8 mouse cellular contexts compared by ENCODE assay signal in the genomic region with DNA sequence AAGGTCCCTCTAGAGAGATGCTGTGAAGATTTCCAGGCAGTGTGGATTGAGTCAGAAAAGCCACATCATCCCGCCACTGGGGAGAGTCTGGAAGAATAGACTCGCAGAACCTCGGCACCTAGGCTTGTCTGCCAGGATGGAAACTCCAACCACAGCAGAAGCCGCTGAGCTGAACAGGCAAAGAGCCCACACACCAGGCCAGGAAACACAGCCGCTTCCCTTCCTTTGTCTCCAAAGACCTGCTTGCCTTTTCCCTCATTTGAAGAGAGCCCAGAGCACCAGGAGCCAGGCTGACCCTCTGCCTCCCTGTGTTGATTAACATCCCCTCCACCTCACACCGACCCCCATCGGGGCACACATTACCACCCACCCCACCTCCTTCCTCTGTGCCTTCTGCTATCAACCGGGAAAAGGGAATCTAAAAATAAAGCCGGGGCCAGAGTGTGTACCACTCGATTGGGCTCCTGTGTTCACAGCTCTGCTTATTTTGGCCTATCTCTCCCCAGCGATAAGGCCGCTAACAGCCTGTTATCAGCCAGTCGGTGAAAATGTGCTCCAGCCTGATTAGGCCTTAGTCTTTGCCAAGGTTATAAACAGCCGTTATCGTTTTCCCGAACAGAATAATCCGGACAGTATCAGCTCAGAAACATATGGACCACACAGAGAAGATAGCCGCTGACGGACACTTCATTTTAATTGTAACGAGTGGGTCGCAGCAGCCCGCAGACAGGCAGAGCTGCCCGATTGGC.
DNase-seq lines count a peak whose midpoint lies in the region; ATAC-seq and TF ChIP-seq lines count a peak whose summit lies in the region.

No protein-coding gene starts in this region.

- peak overlapping the region; percentile 19 for H3K27ac ChIP-seq in kidney, embryonic 15.5 days
- H3K27ac ChIP-seq in hindbrain, postnatal 0 days, result peak overlapping the region; percentile 80
- peak overlapping the region; percentile 94 for H3K27ac ChIP-seq in liver, embryonic 12.5 days
- H3K27ac ChIP-seq in midbrain, embryonic 16.5 days (ENCODE audit: low read length), result peak overlapping the region; percentile 84

- no peak overlapping the region for H3K4me2 ChIP-seq in kidney, embryonic 15.5 days
- peak overlapping the region; percentile 21 for H3K4me2 ChIP-seq in hindbrain, postnatal 0 days (ENCODE audit: low read depth, low read length)
- H3K4me2 ChIP-seq in liver, embryonic 12.5 days, result peak overlapping the region; percentile 67
- peak overlapping the region; percentile 28 for H3K4me2 ChIP-seq in midbrain, embryonic 16.5 days (ENCODE audit: low read length)

- H3K9ac ChIP-seq in kidney, embryonic 15.5 days, result no peak overlapping the region
- peak overlapping the region; percentile 38 for H3K9ac ChIP-seq in hindbrain, postnatal 0 days (replicated peaks; ENCODE audit: low read length)
- peak overlapping the region; percentile 68 for H3K9ac ChIP-seq in liver, embryonic 12.5 days
- peak overlapping the region; percentile 58 for H3K9ac ChIP-seq in midbrain, embryonic 16.5 days (ENCODE audit: low read depth, low read length)

- H3K36me3 ChIP-seq in kidney, embryonic 15.5 days, result peaks cover 10% of the 10 kb centered on the region; the same call in 1 of the 2 replicates
- no peaks in the 10 kb centered on the region for H3K36me3 ChIP-seq in hindbrain, postnatal 0 days (ENCODE audit: insufficient read depth, low read length)
- peaks cover 8% of the 10 kb centered on the region; the same call in 1 of the 2 replicates for H3K36me3 ChIP-seq in liver, embryonic 12.5 days
- no peaks in the 10 kb centered on the region for H3K36me3 ChIP-seq in midbrain, embryonic 16.5 days (ENCODE audit: control insufficient read depth, insufficient read depth, low read length)

- H3K27me3 ChIP-seq in kidney, embryonic 15.5 days, result no peaks in the 10 kb centered on the region
- no peaks in the 10 kb centered on the region for H3K27me3 ChIP-seq in hindbrain, postnatal 0 days (ENCODE audit: insufficient read depth, low read length)
- peaks cover 9% of the 10 kb centered on the region for H3K27me3 ChIP-seq in liver, embryonic 12.5 days (replicated peaks)
- no peaks in the 10 kb centered on the region for H3K27me3 ChIP-seq in midbrain, embryonic 16.5 days (ENCODE audit: control insufficient read depth, insufficient read depth, low read depth, low read length)

- peak; percentile 85 for ATAC-seq in kidney, embryonic 15.5 days (replicated peaks; ENCODE audit: low FRiP score)
- ATAC-seq in granulocyte monocyte progenitor cell, adult 5-6 weeks (replicated peaks; ENCODE audit: poor library complexity, severe bottlenecking), result peak; percentile 22; the same call in 1 of the 2 replicates
- ATAC-seq in hindbrain, postnatal 0 days, result peak; percentile 41
- ATAC-seq in liver, embryonic 12.5 days, result peak; percentile 96
- peak; percentile 59 for ATAC-seq in midbrain, embryonic 16.5 days

- no peak for TF ChIP-seq CTCF in hindbrain, postnatal 0 days (IDR thresholded peaks at IDR 0.05; ENCODE audit: low read depth)

- H3K4me1 ChIP-seq in kidney, embryonic 15.5 days, result peaks cover 90% of the 10 kb centered on the region
- H3K4me1 ChIP-seq in hindbrain, postnatal 0 days (ENCODE audit: insufficient read depth, low read length), result peaks cover 58% of the 10 kb centered on the region
- peaks cover 91% of the 10 kb centered on the region for H3K4me1 ChIP-seq in liver, embryonic 12.5 days
- peaks cover 88% of the 10 kb centered on the region for H3K4me1 ChIP-seq in midbrain, embryonic 16.5 days (ENCODE audit: control insufficient read depth, insufficient read depth, low read length)

- DNase-seq in kidney, adult 11 months, result no peak
- DNase-seq in embryo, embryonic 11 days, result peak; percentile 57
- peak; percentile 59 for DNase-seq in hindbrain, postnatal 0 days (ENCODE audit: low spot score)
- no peak for DNase-seq in thymus, postnatal 0 days (ENCODE audit: low spot score)

- no peak overlapping the region for H3K4me3 ChIP-seq in kidney, embryonic 15.5 days (replicated peaks)
- no peak overlapping the region for H3K4me3 ChIP-seq in hindbrain, postnatal 0 days (ENCODE audit: low read length)
- peak overlapping the region; percentile 26 for H3K4me3 ChIP-seq in liver, embryonic 12.5 days
- no peak overlapping the region for H3K4me3 ChIP-seq in midbrain, embryonic 16.5 days (ENCODE audit: low read depth, low read length)

- H3K9me3 ChIP-seq in kidney, embryonic 15.5 days (replicated peaks), result no peaks in the 10 kb centered on the region
- H3K9me3 ChIP-seq in hindbrain, postnatal 0 days (ENCODE audit: low read length), result no peaks in the 10 kb centered on the region
- H3K9me3 ChIP-seq in liver, embryonic 12.5 days (replicated peaks), result no peaks in the 10 kb centered on the region
- H3K9me3 ChIP-seq in midbrain, embryonic 16.5 days (replicated peaks; ENCODE audit: control insufficient read depth, low read length, poor library complexity, severe bottlenecking), result no peaks in the 10 kb centered on the region

- 48% methylated on average over 23 of the region's 23 CpGs for WGBS in kidney, embryonic 15.5 days
- WGBS in hindbrain, postnatal 0 days, result 15% methylated on average over 23 of the region's 23 CpGs
- 3% methylated on average over 23 of the region's 23 CpGs for WGBS in liver, embryonic 12.5 days (ENCODE audit: insufficient replicate concordance)
- 9% methylated on average over 23 of the region's 23 CpGs for WGBS in midbrain, embryonic 16.5 days

Comparison
In these comparisons a context has a peak if more than half of its experiments do, and no peak if none do; other contexts are left out.
1. ATAC-seq: peak in every context shown above with its lines; median percentile 96 in liver, embryonic 12.5 days; 85 in kidney, embryonic 15.5 days; 59 in midbrain, embryonic 16.5 days; 41 in hindbrain, postnatal 0 days; 22 in granulocyte monocyte progenitor cell, adult 5-6 weeks.
2. H3K27ac ChIP-seq: peak in every context shown above with its lines; median percentile 94 in liver, embryonic 12.5 days; 84 in midbrain, embryonic 16.5 days; 80 in hindbrain, postnatal 0 days; 19 in kidney, embryonic 15.5 days.
3. DNase-seq: peak in embryo, embryonic 11 days (single experiment) and hindbrain, postnatal 0 days (single experiment); none in kidney, adult 11 months (single experiment) and thymus, postnatal 0 days (single experiment).